Mouse (Mus musculus): Measurements from ENCODE around the gene Olig2.

DNA sequence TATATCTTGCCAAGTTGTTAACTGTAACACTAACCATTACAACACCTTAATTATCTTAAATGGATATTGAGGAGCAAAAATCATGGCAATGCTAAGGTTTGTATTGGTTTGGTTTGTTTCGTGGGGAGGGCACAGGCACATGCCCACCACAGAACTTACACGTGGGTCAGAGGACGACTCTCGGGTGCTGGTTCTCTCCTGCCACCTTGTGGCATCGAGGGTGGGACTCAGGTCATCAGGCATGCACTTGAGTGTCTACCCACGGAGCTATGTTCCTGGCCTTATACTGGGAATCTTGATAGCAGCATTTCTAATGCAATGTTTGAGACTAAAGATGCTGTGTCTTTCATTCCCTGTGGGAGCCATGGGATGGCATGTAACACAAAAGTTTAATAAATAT, 8.2 kb upstream of the Olig2 start:
- TF ChIP-seq POLR2A (IDR thresholded peaks at IDR 0.05; ENCODE audit: control insufficient read depth, low read depth, low read length) (no peak), CTCF (IDR thresholded peaks at IDR 0.05; ENCODE audit: control insufficient read depth, insufficient read depth, insufficient replicate concordance, low read depth, low read length) (no peak)

Data from testis, adult 2 months (tissue).